Mouse (Mus musculus) MEL (cell line): Measurements from ENCODE around the gene 1700013F07Rik.

Experiments used
- CTCF ChIP-seq, 3 experiments: IDR thresholded peaks in 2 of 3; conservative IDR thresholded peaks in 1 of 3; 2 replicates each; pipeline ENCODE4 v1.5.1; 2011 to 2012; ENCODE audit warnings: low read length in 3 of 3, low read depth in 2 of 3, mild to moderate bottlenecking in 2 of 3, improper control_type of control experiment in 1 of 3, inconsistent platforms in 1 of 3, mixed read lengths in 1 of 3, moderate library complexity in 1 of 3; ENCODE audit not compliant: control insufficient read depth in 1 of 3, insufficient read depth in 1 of 3, poor library complexity in 1 of 3, severe bottlenecking in 1 of 3
- ETS1 ChIP-seq: IDR thresholded peaks from 2 replicates; pipeline ENCODE4 v1.6.1; 2012; ENCODE audit warnings: low read depth, mild to moderate bottlenecking, inconsistent platforms, low read length, improper control_type of control experiment, moderate library complexity
- MAFK ChIP-seq: IDR thresholded peaks from 2 replicates; pipeline ENCODE4 v1.6.1; 2011; ENCODE audit warnings: low read depth, mild to moderate bottlenecking, low read length, improper control_type of control experiment, borderline replicate concordance
- POLR2A ChIP-seq, 2 experiments: IDR thresholded peaks; 2 replicates each; pipeline ENCODE4 v1.6.1; 2011 to 2012; ENCODE audit warnings: low read length in 2 of 2, mild to moderate bottlenecking in 2 of 2, control low read depth in 1 of 2, improper control_type of control experiment in 1 of 2, low read depth in 1 of 2, moderate library complexity in 1 of 2; ENCODE audit not compliant: control insufficient read depth in 1 of 2, insufficient read depth in 1 of 2, poor library complexity in 1 of 2
- POLR2AphosphoS2 ChIP-seq: IDR thresholded peaks from 2 replicates; pipeline ENCODE4 v1.6.1; 2011; ENCODE audit warnings: low read length, improper control_type of control experiment
- SIN3A ChIP-seq: IDR thresholded peaks from 2 replicates; pipeline ENCODE4 v1.6.1; 2012; ENCODE audit warnings: low read length, improper control_type of control experiment, inconsistent platforms
- ZC3H11A ChIP-seq: IDR thresholded peaks from 2 replicates; pipeline ENCODE4 v1.6.1; 2012; ENCODE audit warnings: low read depth, mild to moderate bottlenecking, inconsistent platforms, low read length, improper control_type of control experiment

GRCm38 (mm10) chr3:108574018-108574417 lies 40.1 kb downstream of the 1700013F07Rik start:
- no peak for TF ChIP-seq CTCF (IDR thresholded peaks at IDR 0.05 in 2 of 3, conservative IDR thresholded peaks at IDR 0.05 in 1 of 3; ENCODE audit: control insufficient read depth in 1 of 3, insufficient read depth in 1 of 3, low read depth in 2 of 3, low read length in 3 of 3, poor library complexity in 1 of 3, severe bottlenecking in 1 of 3)
- TF ChIP-seq ZC3H11A = no peak
- no peak for TF ChIP-seq SIN3A
- no peak for TF ChIP-seq MAFK
- no peak for TF ChIP-seq POLR2A (IDR thresholded peaks at IDR 0.05; ENCODE audit: control insufficient read depth in 1 of 2, insufficient read depth in 1 of 2, low read depth in 1 of 2, low read length in 2 of 2, poor library complexity in 1 of 2)
- no peak for TF ChIP-seq ETS1
- no peak for TF ChIP-seq POLR2AphosphoS2
